Mouse (Mus musculus) activated CD4-positive, CD25-positive, alpha-beta regulatory T cell, adult 4 months (primary cell): ENCODE results near the gene Lrrc28. TPM values are rescaled to one million over a fixed set of nuclear protein-coding genes. Genes with fewer than 3 reads are reported as not detected.

Experiments
- ATAC-seq: one replicate; pipeline ENCODE4 v1.8.0; 2017
- polyA plus RNA-seq, 2 experiments: library from polyadenylated mRNA; unstranded; fragments of 100-300 nt; shearing (Covaris generic); gene quantifications; one replicate each; pipeline ENCODE4 v1.2.1; 2017

Gene Lrrc28
- polyA plus RNA-seq, 2 experiments from 2014 or later = 18.4 to 20.6 TPM

DNA sequence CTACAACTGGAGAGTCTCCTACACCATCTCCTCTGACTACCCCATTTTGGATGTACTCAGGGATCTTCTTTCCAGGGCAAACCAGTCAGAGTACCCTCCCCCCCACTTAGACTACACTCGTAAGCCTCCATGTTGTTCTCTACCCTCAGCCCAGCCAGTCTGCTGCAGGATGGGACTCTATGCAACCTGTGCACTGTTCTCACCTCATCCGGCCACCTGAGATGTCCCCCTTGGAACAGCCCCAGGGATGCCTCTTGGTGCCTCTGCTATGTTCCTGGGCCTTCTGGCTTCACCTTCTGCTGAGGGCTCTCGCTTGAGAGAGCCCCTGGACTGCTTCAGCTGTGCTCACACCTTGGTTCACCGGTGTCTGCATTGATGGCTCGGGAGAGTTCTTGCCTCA is 158.7 kb downstream of the Lrrc28 start:
- ATAC-seq = no peak

DNA sequence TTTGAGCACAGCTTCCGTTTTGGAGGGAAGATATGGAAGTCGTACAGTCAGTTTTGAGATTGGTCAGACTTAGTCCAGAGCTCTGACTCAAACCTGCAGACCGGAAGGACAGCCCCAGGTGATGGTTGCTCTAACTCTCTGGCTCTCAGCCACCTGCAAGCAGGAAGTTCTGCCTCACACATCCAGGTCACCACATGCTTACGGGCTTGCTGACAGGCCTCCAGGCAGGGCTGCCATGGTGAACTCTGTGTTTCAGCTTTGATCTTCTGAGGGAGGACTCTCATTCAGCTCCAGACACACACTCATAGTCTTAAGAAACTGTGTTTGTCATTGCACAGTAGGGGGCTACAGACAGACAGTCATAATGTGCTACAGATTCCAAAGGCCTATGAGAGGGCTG is 161.4 kb downstream of the Lrrc28 start:
- ATAC-seq = no peak

DNA sequence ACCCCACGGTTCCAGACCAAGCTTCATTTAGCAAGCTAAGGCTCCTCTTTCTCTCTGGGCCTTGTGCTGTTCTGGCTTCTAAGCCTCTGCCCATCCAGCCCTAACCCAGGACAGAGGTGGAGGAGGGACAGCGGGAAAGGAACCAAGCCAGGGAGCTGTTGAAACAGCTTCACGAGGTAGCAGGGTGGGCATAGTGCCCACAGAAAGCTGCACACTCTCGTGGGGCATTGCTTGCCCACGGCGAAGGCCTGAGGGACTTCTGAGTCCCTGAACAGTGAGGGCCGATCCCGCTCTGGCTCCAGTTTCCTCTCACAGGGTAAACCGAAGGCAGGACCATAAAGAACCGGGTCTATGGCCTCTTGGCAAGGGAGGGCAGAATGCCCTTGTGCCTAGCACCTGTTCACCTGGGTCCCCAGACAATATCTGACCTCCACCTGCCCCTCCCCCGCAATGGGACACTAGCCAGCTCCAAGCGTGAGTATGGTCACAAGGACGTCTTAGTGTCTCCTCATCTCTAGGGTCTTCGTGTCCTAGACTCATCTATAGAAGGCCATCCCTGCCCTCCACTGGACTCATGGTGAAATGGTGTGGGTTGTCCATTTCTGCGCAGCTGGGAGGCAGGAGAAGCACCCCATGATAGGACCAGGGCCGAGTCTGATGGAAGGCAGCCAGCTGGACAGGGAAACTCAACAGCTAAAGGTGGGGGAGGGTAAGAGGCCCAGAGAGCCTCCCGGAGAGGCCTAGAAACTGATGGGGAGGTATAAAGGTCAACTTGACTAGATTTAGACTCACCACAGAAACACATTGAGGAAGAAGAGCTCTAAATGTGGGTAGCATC is 165.3 kb downstream of the Lrrc28 start:
- no peak for ATAC-seq

DNA sequence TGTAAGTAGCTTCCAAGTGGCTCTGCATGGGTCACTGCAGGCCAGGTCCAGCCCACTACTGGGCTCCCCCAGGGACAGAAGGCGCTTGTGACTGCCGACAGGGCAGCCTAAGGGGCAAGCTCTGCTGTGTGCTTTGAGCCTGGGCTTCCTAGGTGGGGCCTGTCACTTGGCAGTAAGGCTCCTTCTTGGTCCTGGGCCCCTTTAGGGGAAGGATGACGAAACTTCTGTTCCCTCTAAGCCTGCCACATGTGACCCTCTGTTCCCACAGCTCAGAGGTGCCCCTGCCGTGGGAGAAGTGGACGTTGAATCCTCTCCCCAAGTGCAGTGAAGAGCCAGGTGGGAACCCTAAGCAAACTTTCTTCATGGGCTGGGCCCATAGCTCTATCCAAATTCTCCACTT is 165.9 kb downstream of the Lrrc28 start:
- ATAC-seq = no peak

DNA sequence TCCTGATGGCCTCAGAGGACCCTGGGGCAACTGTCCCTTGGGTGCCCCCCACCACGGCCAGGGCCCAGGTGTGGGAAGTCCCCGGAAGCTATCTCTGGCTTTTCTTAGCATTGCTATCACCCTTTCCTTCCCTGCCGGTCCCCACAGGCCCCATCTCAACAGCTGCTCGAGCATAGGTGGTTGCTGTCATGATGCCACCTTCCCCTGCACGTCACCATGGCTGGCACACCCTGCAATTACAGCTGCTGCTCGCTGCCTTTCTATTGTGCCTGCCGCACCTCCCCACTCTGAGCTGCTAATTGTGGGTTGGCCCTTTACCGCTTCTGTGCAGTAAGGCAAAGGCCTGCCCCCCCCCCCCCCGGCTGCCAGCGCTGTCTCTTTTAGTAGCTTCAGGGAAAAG is 167.1 kb downstream of the Lrrc28 start:
- ATAC-seq = no peak

DNA sequence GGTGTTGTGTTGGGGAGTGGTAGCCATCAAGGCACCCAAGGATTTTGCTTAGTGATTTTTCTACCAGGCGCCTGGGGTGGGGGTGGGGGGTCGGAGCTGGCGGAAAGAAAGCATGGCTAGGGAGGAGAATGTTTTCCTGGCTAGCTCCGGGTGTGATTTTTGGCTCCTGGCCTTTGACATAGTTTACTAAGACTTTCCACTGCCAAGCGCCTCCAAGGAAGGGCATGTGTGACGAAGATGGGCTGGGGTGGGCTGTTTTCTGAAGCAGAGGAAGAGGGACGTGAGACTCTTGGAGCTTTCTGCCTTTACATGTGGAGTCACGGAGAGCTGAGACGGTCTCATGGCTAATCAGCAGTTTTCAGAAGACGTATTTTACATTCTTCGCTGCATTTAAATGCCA is 173.8 kb downstream of the Lrrc28 start:
- ATAC-seq = no peak

DNA sequence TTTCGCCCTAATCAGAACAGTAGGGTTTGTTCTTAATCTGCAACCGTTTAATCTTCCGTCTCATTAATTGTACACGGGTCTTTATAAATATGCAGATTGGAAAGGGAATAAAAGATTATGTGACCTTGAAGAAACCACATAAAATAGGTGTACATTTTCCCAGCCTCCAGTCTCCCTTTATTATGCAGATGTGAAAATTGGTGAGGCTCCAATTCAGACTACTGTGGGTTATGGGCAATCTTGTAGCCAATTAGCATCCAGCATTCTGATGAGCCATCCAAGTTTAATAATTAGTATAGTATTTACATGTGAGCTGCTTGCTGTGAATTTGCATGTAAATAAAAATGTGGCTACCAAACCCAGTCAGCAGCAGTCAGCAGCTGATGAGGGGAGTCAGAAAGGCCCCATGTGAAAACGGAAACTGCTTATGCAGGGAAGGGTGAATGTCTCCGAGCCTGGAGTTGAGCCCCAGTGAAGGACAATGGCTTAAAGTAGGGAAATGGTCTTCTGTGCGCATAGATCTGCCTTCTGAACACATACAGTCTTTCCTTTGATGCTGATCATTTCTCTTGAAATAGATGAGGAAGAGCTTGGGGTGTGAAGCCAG is 176.2 kb downstream of the Lrrc28 start:
- ATAC-seq = no peak

DNA sequence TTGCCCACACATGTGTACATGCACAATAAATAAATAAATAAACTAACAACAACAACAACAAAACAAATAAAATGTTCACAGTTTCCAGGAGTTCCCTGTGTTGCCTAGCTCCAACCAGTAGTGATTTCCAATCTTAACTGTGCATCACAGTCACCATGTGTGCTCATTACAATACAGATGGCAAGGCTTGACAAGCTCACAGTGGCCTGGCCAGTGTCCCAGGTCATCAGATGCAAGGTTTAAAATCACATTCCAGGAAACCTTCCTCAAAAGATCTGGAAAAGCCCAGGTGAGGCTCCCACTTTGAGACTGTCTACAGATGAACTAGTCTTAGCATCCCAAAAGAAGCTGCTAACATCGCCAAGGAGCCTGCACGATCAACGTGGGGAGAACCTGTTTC is 176.9 kb downstream of the Lrrc28 start:
- no peak for ATAC-seq

DNA sequence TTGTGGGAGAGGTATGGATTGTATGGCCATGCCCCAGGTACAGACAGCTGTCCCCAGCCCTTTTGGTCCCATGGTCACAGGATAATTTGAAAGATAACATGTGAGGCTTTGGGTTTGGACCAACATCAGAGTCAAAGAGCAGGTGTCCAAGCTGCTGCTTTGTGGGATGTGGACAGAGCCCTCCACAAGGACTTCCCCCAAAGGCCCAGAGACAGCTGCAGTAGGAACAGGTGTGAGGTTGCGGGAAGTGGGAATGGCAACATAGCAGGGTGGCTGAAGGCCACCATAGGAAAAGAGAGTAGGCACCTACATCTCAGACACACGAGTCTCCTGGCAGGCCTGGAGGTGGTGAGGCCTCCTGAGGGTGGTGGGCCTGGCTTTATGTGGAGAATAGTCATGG is 178.7 kb downstream of the Lrrc28 start:
- ATAC-seq = no peak

DNA sequence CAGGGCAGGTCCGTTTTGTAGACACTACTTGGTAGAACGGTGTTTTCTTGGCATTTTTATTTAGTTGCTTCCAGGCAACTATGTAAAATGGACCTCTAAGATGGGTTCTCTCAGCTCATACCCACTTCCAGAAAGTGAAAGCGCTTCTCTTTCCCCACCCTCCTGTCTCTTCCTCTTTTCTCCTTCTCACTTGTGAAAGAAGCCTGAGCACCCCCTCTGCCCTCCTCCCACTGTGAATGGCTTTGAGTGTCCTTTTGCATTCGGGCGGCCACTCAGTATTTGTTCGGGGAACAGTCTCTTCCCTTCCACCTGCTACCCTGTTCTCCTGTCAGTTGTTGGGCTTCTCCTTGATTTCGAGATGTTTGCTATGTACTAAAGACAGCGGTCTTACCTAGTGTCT is 180.4 kb downstream of the Lrrc28 start:
- no peak for ATAC-seq

DNA sequence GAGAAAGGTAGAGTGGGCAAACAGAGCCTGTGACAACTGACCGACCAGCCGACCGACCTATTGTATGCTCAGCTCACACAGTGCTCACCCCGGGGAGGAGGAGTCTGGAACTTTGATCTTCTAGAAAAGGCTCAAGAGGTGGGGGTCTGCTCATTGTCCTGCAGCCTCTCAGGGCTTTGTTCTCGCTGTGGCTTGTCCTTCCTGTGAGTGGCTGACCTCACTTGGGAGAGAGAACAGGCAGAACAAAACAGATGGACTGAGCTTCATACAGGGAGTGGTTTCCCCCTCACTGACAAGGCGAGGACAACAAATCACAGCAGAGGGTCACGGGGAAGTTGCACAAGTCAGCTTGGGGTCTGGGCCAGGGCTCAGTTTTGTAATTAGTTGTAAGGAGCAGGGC is 181.5 kb downstream of the Lrrc28 start:
- ATAC-seq = no peak

Other genes starting within 250 kb of the Lrrc28 start
- 1 to 10 TPM in 1 of 2 experiments, under 1 TPM in 1; 0.64 to 1.8 TPM for gene Ttc23, start 2.1 kb upstream of the Lrrc28 start, polyA plus RNA-seq
- not detected for gene Synm, start 114.5 kb upstream of the Lrrc28 start, polyA plus RNA-seq